Comparison of ENCODE assay signal across 10 mouse cellular contexts in genomic region chr3:131246579-131247046, GRCm38 (mm10). TPM values are rescaled to one million over a fixed set of nuclear protein-coding genes. Genes with fewer than 3 reads are reported as not detected.
A peak's percentile ranks its signal among the peaks of the same experiment; 100 is the strongest.
DNase-seq lines count a peak whose midpoint lies in the region; ATAC-seq and TF ChIP-seq lines count a peak whose summit lies in the region.
"Had no signal": no experiment of that assay in that cellular context is flagged by ENCODE, and none has a peak within 500 bp of the region (broad histone marks: within the 10 kb centered on the region; RNA-seq: fewer than 3 reads in every experiment).

No protein-coding gene starts in this region.

- intact Hi-C loops in heart, postnatal 36 days (cut with DNase I) = loop anchor here (5.0 kb wide), 1 partner anchor 41 kb away; no protein-coding TSS in a partner anchor

- no peak for TF ChIP-seq CTCF in kidney, adult 2 months (conservative IDR thresholded peaks at IDR 0.05; ENCODE audit: insufficient read depth, insufficient read length, low read depth, low read length)

- H3K4me3 ChIP-seq in kidney, adult 2 months (ENCODE audit: insufficient read depth, low read depth, low read length) = no peak overlapping the region
- H3K4me3 ChIP-seq: embryonic facial prominence, embryonic 10.5 days had no signal

- H3K36me3 ChIP-seq in kidney, adult 2 months (ENCODE audit: control insufficient read depth, insufficient read depth, low read length) = no peaks in the 10 kb centered on the region

- no peak for ATAC-seq in inflammation-experienced regulatory T-cells, adult 6 months

- H3K4me1 ChIP-seq in kidney, adult 2 months (ENCODE audit: control insufficient read depth, insufficient read depth, low read length) = peaks cover 11% of the 10 kb centered on the region; the same call in 1 of the 2 replicates

- no peaks in the 10 kb centered on the region for H3K27me3 ChIP-seq in kidney, adult 2 months (replicated peaks; ENCODE audit: control insufficient read depth, insufficient read depth, low read length)

- TF ChIP-seq POLR2A in kidney, adult 2 months (IDR thresholded peaks at IDR 0.05; ENCODE audit: low read depth, low read length) = no peak

- H3K27ac ChIP-seq in kidney, adult 2 months (ENCODE audit: insufficient read depth, low read depth, low read length) = peak overlapping the region; percentile 79
- H3K27ac ChIP-seq: embryonic facial prominence, embryonic 10.5 days had no signal

- DNase-seq in adrenal gland, adult 8-10 months = peak; percentile 46
- DNase-seq in adrenal gland, adult (ENCODE audit: inconsistent age in 2 of 2, low spot score in 1 of 2) = no peak
- DNase-seq in kidney, adult 2 months = peak; percentile 79
- DNase-seq in kidney, postnatal 4 days = no peak
- peak; percentile 48 for DNase-seq in adrenal gland, postnatal 25 days
- peak; percentile 29 to 51 for DNase-seq in heart, postnatal 36 days
- no peak for DNase-seq in spleen, postnatal 4 days (ENCODE audit: low spot score in 2 of 2)

- 57% methylated on average over 8 of the region's 8 CpGs for WGBS in kidney, adult 2 months

RNA-seq across cellular contexts. Expression of gene Hadh, which starts 25.3 kb away (rescaled TPM):
- total RNA-seq in adrenal gland, adult 8-10 months (2022) = 100 to 1,000 TPM; 375 to 489 (median 428) TPM
- polyA plus RNA-seq in kidney, adult 2 months (2012; rRNA removed) = 471 and 515 TPM in 2 replicates
- 400 and 413 TPM in 2 replicates for total RNA-seq in adrenal gland, postnatal 25 days (2021)
- total RNA-seq in heart, postnatal 36 days (2021) = 100 to 1,000 TPM; 734 to 810 TPM
- polyA plus RNA-seq in inflammation-experienced regulatory T-cells, adult 6 months (2017; shearing (Covaris generic)) = 10 to 100 TPM; 59.7 to 85.1 (median 81.0) TPM

RNA-seq across cellular contexts. Expression of gene Cyp2u1, which starts 56.4 kb away (rescaled TPM):
- 10 to 100 TPM; 11.6 to 19.1 (median 12.0) TPM for total RNA-seq in adrenal gland, adult 8-10 months (2022)
- 7.8 and 9.4 TPM in 2 replicates for polyA plus RNA-seq in kidney, adult 2 months (2012; rRNA removed)
- 20.8 and 24.4 TPM in 2 replicates for total RNA-seq in adrenal gland, postnatal 25 days (2021)
- total RNA-seq in heart, postnatal 36 days (2021) = 10 to 100 TPM; 30.4 to 32.3 TPM
- 1 to 10 TPM in 2 of 3 experiments, under 1 TPM in 1; 0.68 to 2.3 (median 1.4) TPM for polyA plus RNA-seq in inflammation-experienced regulatory T-cells, adult 6 months (2017; shearing (Covaris generic))
- total RNA-seq: neutrophil, adult 5-6 weeks had no signal

Comparison
In these comparisons a context has a peak if more than half of its experiments do, and no peak if none do; other contexts are left out.
1. DNase-seq: peak in adrenal gland, adult 8-10 months (single experiment), kidney, adult 2 months (single experiment), adrenal gland, postnatal 25 days (single experiment) and heart, postnatal 36 days (2 of 2); none in adrenal gland, adult (0 of 2), kidney, postnatal 4 days (0 of 2) and spleen, postnatal 4 days (0 of 2).